Mouse (Mus musculus): Measurements from ENCODE around the gene Large2. TPM values are rescaled to one million over a fixed set of nuclear protein-coding genes. Genes with fewer than 3 reads are reported as not detected.

Gene Large2
- total RNA-seq, 2 experiments from 2014 or later = 0.72 to 1.0 TPM

GRCm38 (mm10) chr2:92388891-92389641, 14.4 kb upstream of the Large2 start:
- DNase-seq (ENCODE audit: extremely low spot score in 1 of 2, low spot score in 2 of 2) = peak; percentile 91 to 94
- H3K4me3 ChIP-seq = peak overlapping the region; percentile 71
- intact Hi-C loops (cut with DNase I) = loop anchor here (1.0 kb wide), 1 partner anchor 43 kb away; no protein-coding TSS in a partner anchor
- peak overlapping the region; percentile 93 for H3K27ac ChIP-seq
- no peak; the same call in 1 of the 2 replicates for TF ChIP-seq CTCF (IDR thresholded peaks at IDR 0.05)

GRCm38 (mm10) chr2:92388081-92388517, 13.4 kb upstream of the Large2 start:
- TF ChIP-seq CTCF (IDR thresholded peaks at IDR 0.05) = no peak
- no peak for DNase-seq (ENCODE audit: extremely low spot score in 1 of 2, low spot score in 2 of 2)
- intact Hi-C loops (cut with DNase I) = no loop called here
- Histone ChIP-seq H3K27ac (peak overlapping the region; percentile 93), H3K4me3 (peak overlapping the region; percentile 71)

GRCm38 (mm10) chr2:92387646-92388045, 13.0 kb upstream of the Large2 start:
- peak overlapping the region; percentile 71 for H3K4me3 ChIP-seq
- peak; percentile 45 to 65 for DNase-seq (ENCODE audit: extremely low spot score in 1 of 2, low spot score in 2 of 2)
- no peak for TF ChIP-seq CTCF (IDR thresholded peaks at IDR 0.05)
- H3K27ac ChIP-seq = peak overlapping the region; percentile 93
- intact Hi-C loops (cut with DNase I) = no loop called here

- H3K4me3 ChIP-seq = peak overlapping the region; percentile 71
- intact Hi-C loops (cut with DNase I) = no loop called here
- H3K27ac ChIP-seq = peak overlapping the region; percentile 93
Measured at GRCm38 (mm10) chr2:92386821-92387570, 12.3 kb upstream of the Large2 start.

GRCm38 (mm10) chr2:92385113-92386051, 10.7 kb upstream of the Large2 start:
- Histone ChIP-seq H3K27ac (peak overlapping the region; percentile 51), H3K4me3 (no peak overlapping the region)
- DNase-seq (ENCODE audit: extremely low spot score in 1 of 2, low spot score in 2 of 2) = no peak
- TF ChIP-seq CTCF (IDR thresholded peaks at IDR 0.05) = no peak; the same call in 1 of the 2 replicates
- intact Hi-C loops (cut with DNase I) = no loop called here

More at GRCm38 (mm10) chr2:92386821-92387570, 12.3 kb upstream of the Large2 start:
- no peak for DNase-seq (ENCODE audit: extremely low spot score in 1 of 2, low spot score in 2 of 2)
- no peak for TF ChIP-seq CTCF (IDR thresholded peaks at IDR 0.05)

GRCm38 (mm10) chr2:92384101-92384500, 9.4 kb upstream of the Large2 start:
- no peak overlapping the region for H3K4me3 ChIP-seq
- TF ChIP-seq CTCF (IDR thresholded peaks at IDR 0.05) = no peak
- H3K27ac ChIP-seq = no peak overlapping the region
- intact Hi-C loops (cut with DNase I) = loop anchor here (5.0 kb wide), 1 partner anchor 452 kb away; the partner anchor contains the start of gene Mdk
- DNase-seq (ENCODE audit: extremely low spot score in 1 of 2, low spot score in 2 of 2) = no peak

- DNase-seq (ENCODE audit: extremely low spot score in 1 of 2, low spot score in 2 of 2) = no peak
- intact Hi-C loops (cut with DNase I) = loop anchor here (5.0 kb wide), 1 partner anchor 450 kb away; the partner anchor contains the start of gene Mdk
- H3K27ac ChIP-seq = no peak overlapping the region
- no peak for TF ChIP-seq CTCF (IDR thresholded peaks at IDR 0.05)
- H3K4me3 ChIP-seq = no peak overlapping the region
Measured at GRCm38 (mm10) chr2:92382759-92383158, 8.1 kb upstream of the Large2 start.

- intact Hi-C loops (cut with DNase I) = loop anchor here (5.0 kb wide), 1 partner anchor 450 kb away; the partner anchor contains the start of gene Mdk
- H3K4me3 ChIP-seq = no peak within 1 kb of the TSS
- no peak for DNase-seq (ENCODE audit: extremely low spot score in 1 of 2, low spot score in 2 of 2)
- TF ChIP-seq CTCF (IDR thresholded peaks at IDR 0.05) = no peak
- H3K27ac ChIP-seq = no peak within 1 kb of the TSS
Measured at GRCm38 (mm10) chr2:92381901-92382588, 7.4 kb upstream of the Large2 start, which contains the start of gene 1700029I15Rik. Gene 1700029I15Rik, plus strand, starts transcription at chr2:92382538.

GRCm38 (mm10) chr2:92381161-92381560, 6.5 kb upstream of the Large2 start:
- H3K27ac ChIP-seq = no peak overlapping the region
- DNase-seq (ENCODE audit: extremely low spot score in 1 of 2, low spot score in 2 of 2) = no peak
- no peak overlapping the region for H3K4me3 ChIP-seq
- intact Hi-C loops (cut with DNase I) = loop anchor here (5.0 kb wide), 1 partner anchor 449 kb away; the partner anchor contains the start of gene Mdk
- TF ChIP-seq CTCF (IDR thresholded peaks at IDR 0.05) = no peak

- no peak for TF ChIP-seq CTCF (IDR thresholded peaks at IDR 0.05)
- intact Hi-C loops (cut with DNase I) = loop anchor here (5.0 kb wide), 1 partner anchor 448 kb away; the partner anchor contains the start of gene Mdk
- no peak overlapping the region for H3K4me3 ChIP-seq
- no peak overlapping the region for H3K27ac ChIP-seq
- DNase-seq (ENCODE audit: extremely low spot score in 1 of 2, low spot score in 2 of 2) = no peak
Measured at GRCm38 (mm10) chr2:92380495-92381050, 5.9 kb upstream of the Large2 start.

All from left cerebral cortex, adult 2 months (tissue).